Mouse (Mus musculus) E14TG2a.4 (cell line): Measurements from ENCODE around the gene Osbpl9.

ENCODE experiments used
- CTCF ChIP-seq: conservative IDR thresholded peaks from 2 replicates; pipeline ENCODE4 v1.5.1; 2014; ENCODE audit warnings: low read length
- NANOG ChIP-seq: IDR thresholded peaks from 2 replicates; pipeline ENCODE4 v1.6.1; 2014; ENCODE audit warnings: borderline replicate concordance, low read length, mixed read lengths
- POU5F1 ChIP-seq: IDR thresholded peaks from 2 replicates; pipeline ENCODE4 v1.6.1; 2014; ENCODE audit warnings: low read length, borderline replicate concordance

GRCm38 (mm10) chr4:109065714-109066113, 136.4 kb downstream of the Osbpl9 start:
- TF ChIP-seq CTCF (no peak), POU5F1 (no peak), NANOG (no peak)
